Mouse (Mus musculus) myocyte (in vitro differentiated cells): ENCODE data around the gene Smg7.

Experiments used
- E2F4 ChIP-seq: IDR thresholded peaks from one replicate; pipeline ENCODE4 v1.6.1; 2011; ENCODE audit warnings: mild to moderate bottlenecking, control low read depth, moderate library complexity; ENCODE audit not compliant: insufficient read depth
- MAX ChIP-seq: IDR thresholded peaks from one replicate; pipeline ENCODE4 v1.6.1; 2011; ENCODE audit warnings: low read depth, mild to moderate bottlenecking, control low read depth
- MYOD1 ChIP-seq, 3 experiments: IDR thresholded peaks; one replicate each; pipeline ENCODE4 v1.6.1; 2011; ENCODE audit warnings: control low read depth in 2 of 3, low read depth in 2 of 3, mild to moderate bottlenecking in 2 of 3, moderate library complexity in 1 of 3; ENCODE audit not compliant: insufficient read length in 2 of 3, control insufficient read depth in 1 of 3
- MYOG ChIP-seq, 3 experiments: IDR thresholded peaks; one replicate each; pipeline ENCODE4 v1.6.1; 2011; ENCODE audit warnings: control low read depth in 2 of 3, low read depth in 2 of 3, mild to moderate bottlenecking in 2 of 3; ENCODE audit not compliant: insufficient read length in 2 of 3, control insufficient read depth in 1 of 3, insufficient read depth in 1 of 3
- POLR2A ChIP-seq: IDR thresholded peaks from one replicate; pipeline ENCODE4 v1.6.1; 2011; ENCODE audit warnings: low read depth, mild to moderate bottlenecking, control low read depth, moderate library complexity; ENCODE audit not compliant: insufficient read length
- POLR2AphosphoS2 ChIP-seq: IDR thresholded peaks from one replicate; pipeline ENCODE4 v1.6.1; 2011; ENCODE audit warnings: low read depth, control low read depth; ENCODE audit not compliant: insufficient read length
- REST ChIP-seq: IDR thresholded peaks from one replicate; pipeline ENCODE4 v1.6.1; 2011; ENCODE audit warnings: mild to moderate bottlenecking, control low read depth, moderate library complexity; ENCODE audit not compliant: insufficient read depth, insufficient read length
- SRF ChIP-seq: IDR thresholded peaks from one replicate; pipeline ENCODE4 v1.6.1; 2011; ENCODE audit warnings: low read depth; ENCODE audit not compliant: control insufficient read depth, insufficient read length
- TCF12 ChIP-seq: IDR thresholded peaks from one replicate; pipeline ENCODE4 v1.6.1; 2011; ENCODE audit warnings: mild to moderate bottlenecking, control low read depth; ENCODE audit not compliant: poor library complexity, insufficient read depth, severe bottlenecking
- TCF3 ChIP-seq: IDR thresholded peaks from one replicate; pipeline ENCODE4 v1.6.1; 2011; ENCODE audit warnings: low read depth, control low read depth; ENCODE audit not compliant: insufficient read length
- USF1 ChIP-seq: IDR thresholded peaks from one replicate; pipeline ENCODE4 v1.6.1; 2011; ENCODE audit warnings: low read depth, mild to moderate bottlenecking, control low read depth, moderate library complexity

GRCm38 (mm10) chr1:152832316-152832715 is 70.1 kb downstream of the Smg7 start:
- TF ChIP-seq POLR2AphosphoS2 (no peak), POLR2A (no peak), REST (no peak), MAX (no peak), E2F4 (no peak), MYOG (IDR thresholded peaks at IDR 0.05; ENCODE audit: control insufficient read depth in 1 of 3, insufficient read depth in 1 of 3, insufficient read length in 2 of 3, low read depth in 2 of 3) (no peak), USF1 (no peak), TCF12 (no peak), MYOD1 (IDR thresholded peaks at IDR 0.05; ENCODE audit: control insufficient read depth in 1 of 3, insufficient read length in 2 of 3, low read depth in 2 of 3) (no peak), TCF3 (no peak), SRF (no peak)
